Mouse (Mus musculus) CH12.LX (cell line): ENCODE results near the gene Slc30a3.

Source experiments
- CTCF ChIP-seq, 2 experiments: IDR thresholded peaks in 1 of 2; conservative IDR thresholded peaks in 1 of 2; 2 replicates each; pipeline ENCODE4 v1.5.1; 2011 to 2012; ENCODE audit warnings: low read depth in 2 of 2, low read length in 2 of 2, improper control_type of control experiment in 1 of 2, inconsistent platforms in 1 of 2, mild to moderate bottlenecking in 1 of 2, moderate library complexity in 1 of 2
- IRF4 ChIP-seq: IDR thresholded peaks from 2 replicates; pipeline ENCODE4 v1.6.1; 2014; ENCODE audit warnings: low read depth, mild to moderate bottlenecking, inconsistent platforms, low read length, improper control_type of control experiment
- POLR2A ChIP-seq: IDR thresholded peaks from 2 replicates; pipeline ENCODE4 v1.6.1; 2011; ENCODE audit warnings: low read depth, mild to moderate bottlenecking, improper control_type of control experiment, low read length
- RCOR1 ChIP-seq: conservative IDR thresholded peaks from 2 replicates; pipeline ENCODE4 v1.6.1; 2012; ENCODE audit warnings: low read depth, mild to moderate bottlenecking, inconsistent platforms, low read length, improper control_type of control experiment
- SMC3 ChIP-seq: IDR thresholded peaks from 2 replicates; pipeline ENCODE4 v1.6.1; 2011; ENCODE audit warnings: low read depth, low read length, improper control_type of control experiment

DNA sequence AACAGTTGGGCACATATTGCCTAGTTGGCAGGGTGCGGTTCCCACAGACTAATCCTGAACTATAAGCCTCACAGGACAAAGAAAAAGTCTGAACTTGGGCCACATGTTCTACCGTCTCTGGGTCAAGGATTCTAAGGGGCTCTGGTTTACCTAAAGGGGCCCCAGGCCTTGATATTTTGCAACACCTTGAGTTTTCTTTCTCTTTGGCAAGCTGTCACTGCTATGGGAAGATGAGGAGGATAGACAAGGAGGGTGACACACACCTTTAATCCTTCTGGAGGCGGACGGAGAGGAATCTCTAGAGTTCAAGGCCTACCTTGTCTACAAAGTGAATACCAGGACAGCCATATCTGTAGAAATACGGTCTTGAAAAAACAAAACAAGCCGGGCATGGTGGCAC, 61.6 kb downstream of the Slc30a3 start:
- TF ChIP-seq CTCF (conservative IDR thresholded peaks at IDR 0.05 in 1 of 2, IDR thresholded peaks at IDR 0.05 in 1 of 2; ENCODE audit: low read depth in 2 of 2, low read length in 2 of 2): no peak
- no peak for TF ChIP-seq RCOR1
- no peak for TF ChIP-seq SMC3
- TF ChIP-seq IRF4: no peak
- no peak for TF ChIP-seq POLR2A
